Mouse (Mus musculus) common myeloid progenitor, adult 5-6 weeks (primary cell): ENCODE data around the gene Rassf6. TPM values are rescaled to one million over a fixed set of nuclear protein-coding genes. Genes with fewer than 3 reads are reported as not detected.
"Not testable (repeated sequence)": the region's sequence is repeated elsewhere in the genome, so short reads cannot be mapped to it uniquely, and the experiment has no call there.

ENCODE experiments used
- ATAC-seq: replicated peaks from 2 replicates; pipeline ENCODE4 v1.8.0; 2016; ENCODE audit warnings: low read depth, mild to moderate bottlenecking, moderate TSS enrichment, inconsistent platforms; ENCODE audit not compliant: poor library complexity, severe bottlenecking
- total RNA-seq: library from RNA; stranded (forward); fragments of 200-1000, 187-1606 nt; gene quantifications from 2 replicates; pipeline ENCODE4 v1.2.3, GENCODE M21; 2017

The Rassf6 gene
- total RNA-seq, 1 experiment from 2014 or later = not detected

GRCm38 (mm10) chr5:90627423-90627822, 13.0 kb downstream of the Rassf6 start:
- ATAC-seq = no peak

- no peak for ATAC-seq
Measured at GRCm38 (mm10) chr5:90624708-90625425, 15.6 kb downstream of the Rassf6 start.

- ATAC-seq = no peak
Measured at GRCm38 (mm10) chr5:90623209-90623608, 17.2 kb downstream of the Rassf6 start.

GRCm38 (mm10) chr5:90621726-90622125, 18.7 kb downstream of the Rassf6 start:
- no peak for ATAC-seq

- no peak for ATAC-seq
Measured at GRCm38 (mm10) chr5:90621316-90621715, 19.1 kb downstream of the Rassf6 start.

- ATAC-seq = peak; percentile 32; the same call in 1 of the 2 replicates
Measured at GRCm38 (mm10) chr5:90617859-90618258, 22.6 kb downstream of the Rassf6 start.

- not testable (repeated sequence) for ATAC-seq
Measured at GRCm38 (mm10) chr5:90612751-90613150, 27.7 kb downstream of the Rassf6 start.

GRCm38 (mm10) chr5:90611996-90612611, 28.4 kb downstream of the Rassf6 start:
- peak; percentile 46; the same call in 1 of the 2 replicates for ATAC-seq

- peak; percentile 20; the same call in 1 of the 2 replicates for ATAC-seq
Measured at GRCm38 (mm10) chr5:90611388-90611787, 29.1 kb downstream of the Rassf6 start.

- peak; percentile 87 for ATAC-seq
Measured at GRCm38 (mm10) chr5:90608906-90609305, 31.6 kb downstream of the Rassf6 start.

GRCm38 (mm10) chr5:90603407-90603923, 37.0 kb downstream of the Rassf6 start:
- peak; percentile 68 for ATAC-seq

GRCm38 (mm10) chr5:90601469-90601868, 39.0 kb downstream of the Rassf6 start:
- peak; percentile 81; the same call in 1 of the 2 replicates for ATAC-seq

GRCm38 (mm10) chr5:90596155-90596554, 44.3 kb downstream of the Rassf6 start:
- no peak for ATAC-seq

GRCm38 (mm10) chr5:90594945-90595344, 45.5 kb downstream of the Rassf6 start:
- peak; percentile 96 for ATAC-seq

GRCm38 (mm10) chr5:90591936-90592335, 48.5 kb downstream of the Rassf6 start:
- ATAC-seq = no peak

GRCm38 (mm10) chr5:90590676-90591075, 49.8 kb downstream of the Rassf6 start:
- no peak for ATAC-seq

GRCm38 (mm10) chr5:90588708-90589595, 51.5 kb downstream of the Rassf6 start:
- peak; percentile 86 for ATAC-seq

GRCm38 (mm10) chr5:90588104-90588503, 52.4 kb downstream of the Rassf6 start:
- ATAC-seq = no peak

GRCm38 (mm10) chr5:90586511-90586910, 53.9 kb downstream of the Rassf6 start:
- peak; percentile 63 for ATAC-seq

- peak; percentile 40; the same call in 1 of the 2 replicates for ATAC-seq
Measured at GRCm38 (mm10) chr5:90584799-90585198, 55.7 kb downstream of the Rassf6 start.
